21 mouse cellular contexts compared by ENCODE assay signal in the genomic region with DNA sequence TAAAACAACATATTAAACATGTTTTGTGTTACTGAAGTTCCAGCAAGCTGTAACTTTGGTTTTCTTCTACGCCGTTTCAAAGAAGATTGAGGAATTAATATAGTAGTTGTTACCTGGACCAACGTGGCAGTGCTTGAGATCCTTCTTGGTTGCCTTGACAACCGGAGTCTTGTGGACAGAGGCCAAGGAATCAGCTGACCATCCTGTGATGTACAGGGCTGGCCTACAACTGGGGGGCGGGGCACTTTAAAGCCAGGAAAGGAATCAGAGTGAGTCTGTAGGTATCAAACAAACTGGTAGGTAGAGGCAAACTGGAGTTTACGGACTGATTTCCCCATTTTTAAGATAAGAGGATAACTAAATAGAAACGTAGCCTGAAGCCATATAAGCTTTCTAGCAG.
DNase-seq lines count a peak whose midpoint lies in the region; ATAC-seq and TF ChIP-seq lines count a peak whose summit lies in the region.
"Had no signal": no experiment of that assay in that cellular context is flagged by ENCODE, and none has a peak within 500 bp of the region (broad histone marks: within the 10 kb centered on the region; RNA-seq: fewer than 3 reads in every experiment).

No protein-coding gene starts in this region.

- no peaks in the 10 kb centered on the region for H3K36me3 ChIP-seq in forebrain, postnatal 0 days (ENCODE audit: insufficient read depth)
- H3K36me3 ChIP-seq in forebrain, embryonic 11.5 days (ENCODE audit: control insufficient read depth, insufficient read depth, low read length) = no peaks in the 10 kb centered on the region
- H3K36me3 ChIP-seq in kidney, adult 2 months (ENCODE audit: control insufficient read depth, insufficient read depth, low read length) = no peaks in the 10 kb centered on the region
- H3K36me3 ChIP-seq: forebrain, embryonic 10.5 days; neural tube, embryonic 13.5 days had no signal

- ATAC-seq in forebrain, postnatal 0 days = peak; percentile 34; the same call in 1 of the 2 replicates
- ATAC-seq in forebrain, embryonic 11.5 days (replicated peaks; ENCODE audit: low FRiP score) = no peak
- ATAC-seq: CD4-positive, CD25-positive, alpha-beta regulatory T cell, adult 4 months; liver, postnatal 0 days had no signal

- H3K4me1 ChIP-seq in forebrain, postnatal 0 days (ENCODE audit: insufficient read depth) = no peaks in the 10 kb centered on the region
- no peaks in the 10 kb centered on the region for H3K4me1 ChIP-seq in forebrain, embryonic 11.5 days (replicated peaks; ENCODE audit: control insufficient read depth, insufficient read depth, low read length)
- no peaks in the 10 kb centered on the region for H3K4me1 ChIP-seq in kidney, adult 2 months (ENCODE audit: control insufficient read depth, insufficient read depth, low read length)
- H3K4me1 ChIP-seq: neural tube, embryonic 13.5 days had no signal

- no peak for DNase-seq in forebrain, postnatal 0 days
- no peak for DNase-seq in forebrain, embryonic 11.5 days (ENCODE audit: low spot score)
- peak; percentile 61 for DNase-seq in kidney, adult 2 months
- no peak for DNase-seq in kidney, postnatal 10 days
- peak; percentile 10 for DNase-seq in MN1 (ENCODE audit: low spot score)
- peak; percentile 30 for DNase-seq in kidney, postnatal 14 days
- DNase-seq in Muller cell, postnatal 12 days (ENCODE audit: inconsistent ontology term) = no peak
- no peak for DNase-seq in natural killer cell, adult 2 months (ENCODE audit: low spot score in 2 of 2)
- DNase-seq: adrenal gland, postnatal 36 days; cerebellum, adult 18-20 months; heart, adult 18-20 months; heart, postnatal 36 days; liver; liver, postnatal 0 days; lung, postnatal 10 days; right cerebral cortex, adult 18-20 months; thymus, adult 18-20 months had no signal

- H3K27ac ChIP-seq in forebrain, postnatal 0 days (ENCODE audit: low read depth, low read length) = no peak overlapping the region
- no peak overlapping the region for H3K27ac ChIP-seq in forebrain, embryonic 11.5 days (ENCODE audit: low read depth, low read length)
- H3K27ac ChIP-seq in kidney, adult 2 months (ENCODE audit: insufficient read depth, low read depth, low read length) = no peak overlapping the region
- H3K27ac ChIP-seq: forebrain, embryonic 10.5 days; heart, embryonic 13.5 days; neural tube, embryonic 13.5 days had no signal

- 81% methylated on average over 7 of the region's 7 CpGs for WGBS in forebrain, postnatal 0 days
- 87% methylated on average over 7 of the region's 7 CpGs for WGBS in forebrain, embryonic 11.5 days
- WGBS in kidney, adult 2 months = 82% methylated on average over 7 of the region's 7 CpGs

- H3K4me3 ChIP-seq in forebrain, postnatal 0 days (ENCODE audit: low read depth, low read length) = no peak overlapping the region
- no peak overlapping the region for H3K4me3 ChIP-seq in forebrain, embryonic 11.5 days (ENCODE audit: low read depth, low read length)
- H3K4me3 ChIP-seq in kidney, adult 2 months (ENCODE audit: insufficient read depth, low read depth, low read length) = no peak overlapping the region
- H3K4me3 ChIP-seq: forebrain, embryonic 10.5 days; heart, embryonic 13.5 days; neural tube, embryonic 13.5 days had no signal

- H3K9me3 ChIP-seq in forebrain, postnatal 0 days (ENCODE audit: low read length) = no peaks in the 10 kb centered on the region
- H3K9me3 ChIP-seq in forebrain, embryonic 11.5 days (ENCODE audit: control insufficient read depth, low read length) = no peaks in the 10 kb centered on the region
- H3K9me3 ChIP-seq: forebrain, embryonic 10.5 days; heart, embryonic 13.5 days; neural tube, embryonic 13.5 days had no signal

- TF ChIP-seq CTCF in forebrain, postnatal 0 days (IDR thresholded peaks at IDR 0.05; ENCODE audit: low read depth) = no peak
- TF ChIP-seq CTCF in kidney, adult 2 months (conservative IDR thresholded peaks at IDR 0.05; ENCODE audit: insufficient read depth, insufficient read length, low read depth, low read length) = no peak

- no peaks in the 10 kb centered on the region for H3K27me3 ChIP-seq in forebrain, postnatal 0 days (ENCODE audit: insufficient read depth, low read length)
- H3K27me3 ChIP-seq in forebrain, embryonic 11.5 days (ENCODE audit: control insufficient read depth, insufficient read depth, low read length) = no peaks in the 10 kb centered on the region
- H3K27me3 ChIP-seq in kidney, adult 2 months (replicated peaks; ENCODE audit: control insufficient read depth, insufficient read depth, low read length) = no peaks in the 10 kb centered on the region
- H3K27me3 ChIP-seq: heart, embryonic 13.5 days; neural tube, embryonic 13.5 days had no signal

- no peak overlapping the region for H3K4me2 ChIP-seq in forebrain, postnatal 0 days (ENCODE audit: low read depth)
- no peak overlapping the region for H3K4me2 ChIP-seq in forebrain, embryonic 11.5 days (ENCODE audit: low read depth, low read length, severe bottlenecking)
- H3K4me2 ChIP-seq: heart, embryonic 13.5 days; neural tube, embryonic 13.5 days had no signal

- no peak overlapping the region for H3K9ac ChIP-seq in forebrain, postnatal 0 days
- no peak overlapping the region for H3K9ac ChIP-seq in forebrain, embryonic 11.5 days (ENCODE audit: low read length)
- H3K9ac ChIP-seq: heart, embryonic 13.5 days; liver, postnatal 0 days; neural tube, embryonic 13.5 days had no signal

- TF ChIP-seq POLR2A in kidney, adult 2 months (IDR thresholded peaks at IDR 0.05; ENCODE audit: low read depth, low read length) = no peak

Comparison
In these comparisons a context has a peak if more than half of its experiments do, and no peak if none do; other contexts are left out.
1. DNase-seq: peak in kidney, adult 2 months (single experiment), MN1 (single experiment) and kidney, postnatal 14 days (single experiment); none in forebrain, postnatal 0 days (single experiment), forebrain, embryonic 11.5 days (single experiment), kidney, postnatal 10 days (single experiment), Muller cell, postnatal 12 days (single experiment) and natural killer cell, adult 2 months (0 of 2).